Mouse (Mus musculus): ENCODE measurements at regions not wholly inside any gene's neighbourhood (a gene's known extent, or its start where the extent isn't known, plus 50 kb on each side); places are given as distances from the start of the nearest gene placed in this dataset.
A peak's percentile ranks its signal among the peaks of the same experiment; 100 is the strongest.

GRCm38 (mm10) chr19:55011341-55011740, 115.7 kb downstream of the Gpam start:
- no peak for DNase-seq (ENCODE audit: low spot score in 2 of 2)

GRCm38 (mm10) chr19:55008463-55009146, 118.4 kb downstream of the Gpam start:
- DNase-seq (ENCODE audit: low spot score in 2 of 2), result no peak

- DNase-seq (ENCODE audit: low spot score in 2 of 2), result no peak
Measured at GRCm38 (mm10) chr19:54989982-54990381, 137.1 kb downstream of the Gpam start.

GRCm38 (mm10) chr19:54984541-54984940, 142.5 kb downstream of the Gpam start:
- DNase-seq (ENCODE audit: low spot score in 2 of 2), result no peak

GRCm38 (mm10) chr19:54982801-54983200, 144.2 kb downstream of the Gpam start:
- no peak for DNase-seq (ENCODE audit: low spot score in 2 of 2)

GRCm38 (mm10) chr19:54971440-54972211, 155.4 kb downstream of the Gpam start:
- no peak for DNase-seq (ENCODE audit: low spot score in 2 of 2)

- no peak for DNase-seq (ENCODE audit: low spot score in 2 of 2)
Measured at GRCm38 (mm10) chr19:54958328-54958727, 168.7 kb downstream of the Gpam start.

- DNase-seq (ENCODE audit: low spot score in 2 of 2), result no peak
Measured at GRCm38 (mm10) chr19:54955096-54955495, 171.9 kb downstream of the Gpam start.

GRCm38 (mm10) chr19:54952546-54952945, 174.5 kb downstream of the Gpam start:
- no peak for DNase-seq (ENCODE audit: low spot score in 2 of 2)

- no peak for DNase-seq (ENCODE audit: low spot score in 2 of 2)
Measured at GRCm38 (mm10) chr19:54948359-54949127, 178.5 kb downstream of the Gpam start.

GRCm38 (mm10) chr19:54947583-54947982, 179.5 kb downstream of the Gpam start:
- DNase-seq (ENCODE audit: low spot score in 2 of 2), result no peak

- peak in 1 of 2 experiments; percentile 13 for DNase-seq (ENCODE audit: low spot score in 2 of 2)
Measured at GRCm38 (mm10) chr19:54932579-54932978, 194.5 kb downstream of the Gpam start.

- no peak for DNase-seq (ENCODE audit: low spot score in 2 of 2)
Measured at GRCm38 (mm10) chr19:54925888-54926287, 201.2 kb downstream of the Gpam start.

GRCm38 (mm10) chr19:54919597-54919996, 207.4 kb downstream of the Gpam start:
- no peak for DNase-seq (ENCODE audit: low spot score in 2 of 2)

GRCm38 (mm10) chr19:54893622-54894021, 233.4 kb downstream of the Gpam start:
- DNase-seq (ENCODE audit: low spot score in 2 of 2), result peak in 1 of 2 experiments; percentile 7

GRCm38 (mm10) chr19:54867078-54867477, 260.0 kb downstream of the Gpam start:
- no peak for DNase-seq (ENCODE audit: low spot score in 2 of 2)

GRCm38 (mm10) chr19:54855190-54855589, 271.8 kb downstream of the Gpam start:
- DNase-seq (ENCODE audit: low spot score in 2 of 2), result no peak

GRCm38 (mm10) chr19:54838231-54838630, 288.8 kb downstream of the Gpam start:
- no peak for DNase-seq (ENCODE audit: low spot score in 2 of 2)

- no peak for DNase-seq (ENCODE audit: low spot score in 2 of 2)
Measured at GRCm38 (mm10) chr19:54836451-54836850, 290.6 kb downstream of the Gpam start.

GRCm38 (mm10) chr19:54822161-54822560, 304.9 kb downstream of the Gpam start:
- DNase-seq (ENCODE audit: low spot score in 2 of 2), result no peak

- no peak for DNase-seq (ENCODE audit: low spot score in 2 of 2)
Measured at GRCm38 (mm10) chr19:54820587-54820986, 306.5 kb downstream of the Gpam start.

GRCm38 (mm10) chr19:54801123-54801742, 325.8 kb downstream of the Gpam start:
- peak in 1 of 2 experiments; percentile 5 for DNase-seq (ENCODE audit: low spot score in 2 of 2)
